Mouse (Mus musculus): Measurements from ENCODE around the gene Dgkd.

DNA sequence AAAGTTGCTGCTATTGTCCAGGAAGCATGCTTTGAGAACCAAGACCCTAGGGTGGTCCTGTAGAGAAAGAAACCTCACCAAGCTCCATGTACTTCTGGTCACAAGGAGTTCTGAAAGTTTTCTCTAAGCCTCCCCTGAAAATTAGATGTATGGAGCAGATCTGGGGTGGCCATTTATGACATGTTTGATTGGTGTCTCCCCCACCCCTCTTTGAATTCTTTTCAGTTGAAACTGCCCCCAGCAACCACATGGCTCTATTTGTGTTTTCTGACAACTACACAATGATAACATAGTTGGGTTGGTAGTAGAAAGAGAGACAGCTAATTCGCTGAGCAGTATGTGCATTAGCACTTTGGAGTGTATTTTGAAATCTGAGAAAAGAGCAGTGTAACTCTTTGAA, 2.4 kb downstream of the Dgkd start:
- no peak for TF ChIP-seq CTCF (IDR thresholded peaks at IDR 0.05; ENCODE audit: low read depth)
- TF ChIP-seq EP300 (IDR thresholded peaks at IDR 0.05; ENCODE audit: low read depth) = no peak

Data from liver, postnatal 0 days (tissue).